Mouse (Mus musculus) adrenal gland, postnatal 36 days (tissue): ENCODE results near the gene 1700003E16Rik. TPM values are rescaled to one million over a fixed set of nuclear protein-coding genes. Genes with fewer than 3 reads are reported as not detected.

Experiments used
- DNase-seq, 2 experiments: peaks; one replicate each; pipeline ENCODE4 v3.0.0; 2021; ENCODE audit warnings: mixed read lengths in 1 of 2
- total RNA-seq, 2 experiments: library from RNA; stranded (reverse); gene quantifications; 2 replicates each; pipeline ENCODE4 v1.2.3; 2021

1700003E16Rik gene
- total RNA-seq, 2 experiments from 2014 or later = 0.43 to 0.66 TPM

DNA sequence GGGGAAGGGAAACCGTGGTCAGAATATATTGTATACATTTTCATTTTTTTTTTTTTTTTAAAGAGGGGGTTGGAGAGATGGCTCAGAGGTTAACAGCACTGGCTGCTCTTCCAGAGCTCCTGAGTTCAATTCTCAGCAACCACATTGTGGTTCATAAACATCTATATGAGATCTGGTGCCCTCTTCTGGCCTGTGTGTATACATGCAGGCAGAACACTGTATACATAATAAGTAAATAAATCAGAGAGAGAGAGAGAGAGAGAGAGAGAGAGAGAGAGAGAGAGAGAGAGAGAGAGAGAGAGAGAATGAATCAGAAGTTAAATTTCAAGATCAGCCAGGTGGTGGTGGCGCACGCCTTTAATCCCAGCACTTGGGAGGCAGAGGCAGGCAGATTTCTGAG lies 3.3 kb downstream of the 1700003E16Rik start:
- peak in 1 of 2 experiments; percentile 62 for DNase-seq

DNA sequence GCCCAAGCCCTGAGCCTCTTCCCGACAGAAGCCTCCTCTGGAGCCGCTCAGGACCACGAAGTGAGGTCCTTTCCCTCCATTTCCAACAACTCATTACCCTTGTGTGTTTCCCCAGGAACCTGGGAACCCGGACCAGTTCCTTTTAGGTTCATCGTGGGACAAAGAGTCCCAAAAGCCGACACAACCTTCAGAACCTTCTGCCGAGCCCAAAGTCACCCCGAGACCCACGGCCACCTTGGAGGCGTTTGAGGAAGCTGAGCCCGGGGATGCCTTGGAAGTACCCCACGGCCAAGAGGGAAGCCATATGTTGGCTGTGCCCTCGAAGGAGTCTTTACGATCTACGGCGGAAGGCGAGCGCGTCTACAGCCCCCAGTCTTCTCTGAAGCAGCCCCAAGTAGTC lies 5.2 kb downstream of the 1700003E16Rik start:
- DNase-seq = no peak

DNA sequence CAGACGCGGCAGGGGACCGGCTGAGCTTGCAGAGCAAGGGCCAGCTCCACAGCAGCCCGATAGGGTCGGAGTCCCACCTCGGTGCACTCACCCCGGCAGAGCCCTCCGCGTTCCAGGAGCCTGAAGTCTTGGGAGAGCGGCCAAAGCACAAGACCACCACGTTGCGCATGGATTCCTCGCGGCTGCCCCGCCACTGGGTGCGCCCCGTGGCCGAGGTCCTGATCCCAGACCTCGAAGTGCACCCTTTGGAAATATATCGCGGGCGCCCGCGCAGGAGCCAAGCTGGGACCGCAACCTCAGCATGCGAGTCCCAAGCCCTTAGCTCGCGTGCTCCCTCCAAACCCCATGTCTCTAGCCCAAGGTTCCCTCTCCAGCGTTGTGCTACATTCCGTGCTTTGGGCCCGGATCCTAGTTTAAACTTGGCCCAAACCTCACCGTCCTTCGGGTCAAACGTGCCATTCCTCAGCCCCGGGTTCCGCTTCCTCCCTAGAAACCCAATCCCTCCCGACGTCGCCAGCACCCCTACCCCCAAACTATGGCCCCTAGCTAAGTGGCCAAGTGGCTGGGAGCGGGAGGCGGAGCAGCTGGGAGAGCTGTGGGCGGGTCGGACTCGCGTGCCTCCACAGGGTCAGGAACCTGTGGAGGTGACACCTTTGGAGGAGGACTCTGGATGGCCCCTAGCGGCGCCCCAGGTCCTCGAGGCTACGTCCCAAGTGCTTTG lies 5.9 kb downstream of the 1700003E16Rik start:
- peak; percentile 53 to 71 for DNase-seq

DNA sequence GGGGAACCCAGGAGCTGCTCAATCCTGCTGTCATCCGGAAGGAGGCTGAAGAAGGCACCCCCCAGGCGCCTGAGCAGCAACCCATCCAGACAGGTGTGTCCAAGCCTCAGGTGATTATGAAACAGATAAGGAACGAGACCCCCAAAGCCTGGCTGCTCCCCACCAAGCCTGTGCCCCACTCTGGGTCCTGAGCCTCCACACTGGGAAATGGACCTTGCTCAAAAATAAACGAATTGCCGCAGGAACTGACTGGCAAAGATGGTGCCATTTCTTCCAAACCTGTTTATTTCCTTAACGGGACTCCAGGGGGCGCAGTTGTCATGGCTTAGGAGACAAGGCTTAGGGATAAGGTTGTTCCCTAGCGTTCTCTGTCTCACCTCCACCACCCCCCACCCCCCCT lies 6.5 kb downstream of the 1700003E16Rik start:
- DNase-seq = peak; percentile 71 to 79

DNA sequence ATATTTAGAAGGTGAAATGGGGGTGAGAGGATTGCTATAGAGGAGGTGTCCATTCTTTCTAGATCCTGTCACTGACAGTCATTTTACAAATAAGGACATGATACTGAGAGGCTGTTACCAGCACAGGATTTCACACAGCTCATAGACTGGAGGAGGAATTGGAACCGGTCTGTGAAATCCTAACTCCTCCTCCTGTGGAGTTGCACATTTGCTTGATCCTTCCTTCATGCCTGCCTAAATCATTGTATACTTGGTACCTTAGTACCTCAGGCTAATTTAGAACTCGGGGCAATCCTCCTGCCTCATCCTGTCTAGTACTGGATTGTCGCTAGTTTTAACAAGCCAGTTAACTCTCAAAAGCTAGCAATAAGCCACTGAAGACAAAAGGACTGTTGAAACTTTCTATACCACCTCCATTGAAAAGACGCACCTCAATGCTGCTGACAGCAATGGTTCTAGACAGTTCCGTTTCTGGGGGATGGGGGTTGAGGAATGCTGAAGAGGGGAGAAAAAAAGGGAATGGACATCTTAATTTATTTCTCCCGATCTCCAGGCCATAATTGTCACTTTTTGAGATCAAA lies 8.9 kb downstream of the 1700003E16Rik start:
- DNase-seq = no peak

DNA sequence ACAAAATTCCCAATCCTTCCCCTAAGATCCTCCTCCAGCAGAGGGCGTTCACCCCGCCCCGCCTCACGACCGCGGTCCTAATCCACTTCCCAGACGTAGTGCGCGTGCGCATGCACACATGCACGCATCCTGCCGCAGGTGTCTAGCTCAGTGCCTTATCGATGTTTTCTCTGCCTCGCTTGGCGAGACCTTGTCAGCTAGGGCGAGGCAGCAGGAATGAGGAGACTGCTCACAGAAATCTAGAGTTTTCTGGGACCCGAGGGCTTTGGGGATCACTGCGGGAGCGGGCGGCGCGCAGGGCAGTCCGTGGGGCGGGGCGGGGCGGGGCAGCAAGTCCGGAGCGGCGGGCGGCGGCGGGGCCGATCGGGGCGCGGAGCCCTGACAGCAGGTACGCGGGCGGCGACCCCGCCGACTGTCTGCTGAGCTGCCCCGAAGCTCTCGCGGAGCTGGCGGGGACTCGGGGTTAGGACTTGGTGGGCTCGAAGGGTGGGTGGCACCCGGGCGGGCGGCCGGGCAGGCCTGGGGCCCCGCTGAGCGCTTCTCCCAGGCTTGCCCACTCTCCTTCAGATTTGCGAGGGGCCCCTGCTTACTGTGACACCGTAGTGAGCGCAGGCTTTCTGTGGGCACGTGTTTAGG lies 9.5 kb downstream of the 1700003E16Rik start, which contains the start of gene Dctn1:
TSS of gene Dctn1 (plus strand) at position 314 of the 636 bp plus-strand sequence.
- peak; percentile 96 to 97 for DNase-seq

DNA sequence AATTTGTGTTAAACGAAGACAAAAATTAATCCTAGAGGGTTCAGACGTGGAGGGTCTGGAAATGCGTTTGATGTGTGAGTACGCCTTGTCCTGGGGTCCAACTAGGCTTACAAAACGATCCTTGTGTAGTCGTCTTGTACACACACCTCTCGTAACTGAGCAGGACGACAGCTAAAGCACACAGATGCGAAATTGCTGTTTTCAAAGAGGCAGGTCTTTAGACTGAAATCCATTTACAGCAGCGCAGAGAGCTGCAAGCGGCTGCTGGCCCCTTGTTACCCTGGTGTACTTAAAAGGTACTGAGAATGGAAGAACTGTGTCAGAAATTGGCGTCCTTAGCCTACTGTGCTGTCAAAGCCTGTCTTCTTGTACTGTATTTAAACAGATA lies 10.0 kb downstream of the 1700003E16Rik start:
- no peak for DNase-seq

DNA sequence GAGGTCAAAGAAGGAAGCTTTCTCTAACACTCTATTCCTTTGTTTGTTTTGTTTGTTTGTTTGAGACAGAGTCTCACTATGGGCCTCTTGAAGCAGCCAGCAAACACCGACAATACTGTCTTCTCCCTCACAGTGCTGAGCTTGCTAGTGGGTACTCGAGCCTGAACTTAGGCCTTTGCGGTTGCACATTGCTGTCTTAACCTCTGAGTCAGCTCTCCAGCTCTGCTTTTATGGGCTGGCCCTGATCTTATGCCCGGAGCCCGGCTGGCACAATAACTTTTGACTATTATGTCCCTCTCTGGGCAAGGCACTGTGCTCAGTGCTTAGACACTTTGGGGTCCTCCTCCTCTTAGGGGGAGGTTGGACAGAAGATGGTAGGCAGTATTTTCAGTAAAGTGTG lies 13.7 kb downstream of the 1700003E16Rik start:
- DNase-seq = peak; percentile 56 to 72

DNA sequence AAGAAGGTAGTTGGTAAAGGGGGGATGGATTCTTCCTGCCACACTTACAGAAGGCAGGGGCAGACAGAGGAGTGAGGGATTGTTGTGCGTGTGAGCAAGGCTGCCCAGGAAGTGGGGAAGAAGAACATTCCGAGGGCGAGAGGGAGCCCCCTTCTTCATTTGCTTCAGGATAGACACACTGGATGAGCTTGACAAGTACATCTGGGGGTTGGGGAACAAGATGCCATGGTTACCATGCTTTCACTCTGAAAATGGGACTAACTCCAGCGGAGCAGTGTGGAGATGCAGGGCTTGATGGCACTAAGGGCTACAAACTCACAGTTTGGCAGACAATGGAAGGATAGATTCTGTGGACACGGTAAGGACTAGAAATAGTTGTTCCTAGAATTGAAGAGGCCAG lies 14.9 kb downstream of the 1700003E16Rik start:
- no peak for DNase-seq

DNA sequence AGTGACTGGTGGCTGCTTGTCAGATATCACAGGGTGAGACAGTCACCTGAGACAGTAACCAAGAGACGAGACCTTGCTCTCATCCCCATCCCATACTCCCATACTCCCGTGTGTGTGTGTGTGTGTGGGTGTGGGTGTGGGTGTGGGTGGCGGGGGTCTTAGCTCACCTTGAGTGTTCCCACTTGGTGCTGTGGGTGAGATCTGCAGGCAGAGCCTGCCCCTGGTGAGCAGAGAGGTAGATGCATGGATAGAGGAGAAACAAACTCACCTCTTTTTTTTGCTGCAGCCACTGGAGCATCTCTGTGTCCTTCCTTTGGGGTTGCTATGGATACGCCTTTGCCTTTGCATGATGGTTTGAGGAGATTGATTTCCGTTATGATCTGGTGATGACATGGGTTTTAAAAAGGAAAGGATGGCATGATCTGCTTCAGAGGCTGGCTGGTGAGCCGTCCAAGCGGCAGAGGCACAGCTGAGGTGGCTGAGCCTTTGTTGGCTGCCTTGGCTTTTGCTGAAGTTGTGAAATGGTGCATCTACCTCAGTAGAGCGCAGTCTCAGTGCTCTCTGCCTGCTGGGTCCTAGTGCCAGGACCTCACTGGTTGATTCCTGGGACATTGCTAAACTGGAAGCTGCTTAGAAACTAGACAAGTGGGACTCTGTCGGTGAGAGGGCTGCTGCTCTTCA lies 16.2 kb downstream of the 1700003E16Rik start:
- no peak for DNase-seq

DNA sequence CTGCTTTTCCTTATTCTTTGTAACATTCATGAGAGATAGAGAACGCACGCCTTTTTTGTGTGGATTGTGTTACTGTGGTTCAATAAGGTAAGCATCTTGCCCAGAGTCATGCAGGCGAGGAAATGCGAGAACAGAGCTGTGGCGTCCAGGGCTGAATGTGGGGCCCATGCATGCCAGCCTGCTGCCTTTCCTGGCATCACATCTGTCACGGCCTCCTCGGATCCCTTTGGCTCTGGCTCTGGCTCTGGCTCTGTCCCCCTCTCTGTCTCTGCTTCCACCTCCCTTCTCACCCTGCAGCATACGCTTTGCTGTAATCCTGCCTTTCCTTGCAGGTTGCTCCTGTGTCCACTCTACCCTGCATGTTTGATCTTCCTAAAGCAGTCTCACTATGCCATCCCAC lies 19.8 kb downstream of the 1700003E16Rik start:
- DNase-seq = no peak

DNA sequence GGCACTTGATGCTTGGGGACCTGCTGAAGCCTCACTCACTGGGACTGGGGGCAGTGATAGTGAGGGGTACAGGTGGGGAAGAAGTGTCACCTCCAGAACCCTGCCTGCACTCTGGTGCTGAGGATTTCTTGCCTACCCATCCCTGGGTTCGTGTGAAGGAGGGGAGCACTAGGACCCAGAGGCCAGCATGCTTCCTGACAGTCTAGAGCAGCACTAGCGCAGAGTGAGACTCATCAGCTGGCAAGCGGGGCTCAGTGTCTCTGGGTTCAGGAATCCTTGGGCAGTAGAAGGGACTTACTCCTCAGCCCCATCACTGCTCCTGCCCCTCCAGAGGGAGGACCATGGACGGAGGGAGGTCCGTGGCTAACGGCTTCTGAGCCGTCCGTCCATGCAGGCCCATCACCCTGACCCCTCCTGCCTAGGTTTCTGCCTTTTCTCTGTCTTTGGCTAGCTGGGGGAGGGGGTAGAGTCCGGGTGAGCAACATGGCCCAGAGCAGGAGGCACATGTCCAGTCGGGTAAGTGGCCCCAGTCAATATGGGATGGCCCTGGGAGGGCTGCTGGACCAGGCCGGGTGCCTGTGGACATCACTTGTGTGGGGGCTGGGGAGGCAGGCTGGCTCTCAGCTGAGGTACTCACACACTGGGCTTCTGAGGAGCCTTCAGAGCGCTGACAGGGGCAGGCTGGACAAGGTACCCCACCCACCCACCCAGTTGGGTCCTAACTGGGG lies 23.4 kb downstream of the 1700003E16Rik start:
- peak; percentile 72 to 77 for DNase-seq

DNA sequence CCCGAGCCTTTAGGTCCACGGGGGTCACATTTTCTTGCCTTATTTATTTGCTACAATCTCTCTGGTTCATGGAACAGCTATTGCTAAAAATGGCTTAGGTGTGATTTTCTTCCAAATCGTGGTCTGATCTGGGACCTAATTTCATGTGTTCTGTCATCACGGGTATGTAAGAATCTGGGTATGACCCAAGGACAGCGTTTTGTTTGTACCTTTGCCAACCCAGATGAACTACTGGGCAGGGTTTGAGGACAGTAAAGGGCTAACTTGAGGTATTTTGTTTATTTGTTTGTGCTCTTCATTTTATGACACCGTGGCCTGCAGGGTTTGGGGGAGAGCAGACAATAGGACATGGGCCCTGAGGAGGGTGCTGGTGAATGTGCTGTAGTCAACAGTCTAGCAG lies 24.4 kb downstream of the 1700003E16Rik start:
- DNase-seq = peak in 1 of 2 experiments; percentile 33

DNA sequence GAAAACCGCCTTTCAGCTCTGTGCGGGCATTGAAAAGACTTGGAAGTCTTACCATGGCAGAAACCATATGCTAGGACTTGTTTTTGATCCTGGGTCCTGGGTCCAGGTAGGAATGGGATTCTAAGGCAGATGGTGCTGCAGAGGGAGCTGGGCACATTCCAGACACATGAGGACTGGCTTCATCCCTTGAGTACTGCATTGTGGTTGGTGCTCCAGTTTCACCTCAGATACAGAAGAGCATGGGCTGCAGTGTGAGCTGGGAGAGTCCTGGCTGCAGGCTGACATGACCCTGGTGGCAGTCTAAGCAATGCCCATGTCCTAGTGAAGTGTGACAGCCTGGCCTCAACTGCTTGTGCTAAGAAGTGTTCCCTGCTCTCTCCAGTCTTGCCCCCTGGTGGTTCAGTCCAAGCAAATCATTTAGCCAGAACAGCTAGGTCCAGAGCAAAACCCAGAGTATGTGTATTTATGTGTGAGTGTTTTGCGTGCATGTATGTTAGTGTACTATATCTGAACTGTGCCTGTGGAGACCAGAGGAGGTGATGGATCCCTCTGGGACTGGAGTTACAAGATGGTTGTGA lies 28.7 kb downstream of the 1700003E16Rik start:
- DNase-seq = no peak

DNA sequence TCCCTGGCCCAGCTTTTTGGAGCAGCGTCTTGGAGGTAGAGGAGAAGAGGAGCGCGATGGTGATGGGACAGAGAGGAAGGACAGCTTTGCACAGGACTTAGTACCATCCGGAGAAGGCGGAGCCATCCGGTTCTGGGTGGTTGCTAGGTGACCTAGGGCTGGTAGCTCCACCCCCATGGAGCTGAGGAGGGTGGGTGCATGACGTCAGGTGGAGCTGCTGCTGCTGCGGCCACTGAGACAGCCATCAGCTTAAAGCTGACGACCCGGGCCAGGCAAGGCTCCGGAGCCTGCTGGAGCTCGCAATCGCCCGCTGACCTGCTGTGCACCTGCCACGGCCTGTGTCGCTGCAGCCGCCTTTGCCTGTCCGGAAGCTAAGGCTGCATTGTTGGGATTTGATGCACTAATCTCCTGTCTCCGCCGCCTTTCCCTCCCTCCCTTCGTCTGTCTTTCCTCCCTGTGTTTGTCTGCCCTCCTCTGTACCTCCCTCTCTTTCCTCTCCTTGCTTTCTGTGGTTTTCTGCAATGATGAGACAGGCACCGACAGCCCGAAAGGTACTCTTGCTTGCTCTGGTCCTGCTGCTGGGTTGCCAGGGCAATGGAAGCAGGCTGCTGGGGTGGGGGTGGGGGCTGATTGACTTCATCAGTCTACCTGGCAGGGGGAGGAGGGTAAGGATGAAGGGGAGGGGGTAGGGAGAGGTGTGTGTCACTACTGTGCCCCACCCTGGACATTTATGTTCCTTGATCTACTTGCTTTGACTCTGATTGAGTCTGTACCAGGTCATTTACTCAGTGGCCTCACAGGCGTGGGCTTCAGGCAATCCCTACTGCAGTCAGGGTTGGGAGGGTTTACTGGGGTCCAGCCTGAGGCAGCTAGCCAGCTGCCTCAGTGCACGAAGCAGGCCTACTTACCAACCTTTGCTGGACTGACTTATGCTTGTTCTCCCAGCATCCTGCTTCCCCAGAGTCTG lies 30.0 kb downstream of the 1700003E16Rik start:
- DNase-seq = peak; percentile 62 to 71

DNA sequence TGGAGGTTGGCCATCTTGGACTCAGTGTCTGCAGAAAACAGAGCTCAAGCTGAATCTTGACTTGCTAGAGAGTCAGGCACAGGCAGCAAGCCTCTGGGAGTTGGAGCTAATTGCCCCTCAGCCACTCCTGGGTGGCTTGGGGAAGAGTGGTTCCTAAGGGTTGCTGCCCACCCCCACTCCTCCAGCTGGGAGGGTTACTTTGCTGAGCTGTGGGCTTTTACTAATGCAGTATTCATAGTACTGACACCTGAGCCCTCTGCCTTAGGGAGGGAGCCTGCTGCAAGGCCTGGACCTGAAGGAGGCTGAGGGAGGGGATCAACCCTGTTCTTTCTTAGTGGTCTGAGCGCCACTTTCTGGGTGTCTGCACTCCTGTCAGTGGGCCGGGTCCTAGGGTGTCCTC lies 30.7 kb downstream of the 1700003E16Rik start:
- DNase-seq = no peak

DNA sequence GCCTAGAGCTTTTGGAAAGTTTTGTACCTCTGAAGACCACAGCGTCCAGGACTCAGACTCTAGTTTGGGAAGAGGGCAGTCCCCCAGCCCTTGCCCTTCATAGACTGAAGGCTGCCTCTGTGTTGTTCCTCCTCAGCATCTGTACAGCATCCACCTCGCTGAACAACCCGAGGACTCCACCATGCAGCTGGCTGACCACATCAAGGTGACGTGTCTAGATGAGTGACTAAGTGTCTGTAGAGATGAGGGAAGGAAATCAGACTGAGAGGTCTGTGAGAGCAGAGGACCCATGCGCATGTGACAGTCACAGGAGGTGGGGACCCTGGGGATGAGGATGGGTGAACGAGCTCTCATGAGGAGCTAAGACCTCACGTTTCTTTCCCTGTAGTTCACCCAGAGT lies 37.4 kb downstream of the 1700003E16Rik start:
- no peak for DNase-seq

DNA sequence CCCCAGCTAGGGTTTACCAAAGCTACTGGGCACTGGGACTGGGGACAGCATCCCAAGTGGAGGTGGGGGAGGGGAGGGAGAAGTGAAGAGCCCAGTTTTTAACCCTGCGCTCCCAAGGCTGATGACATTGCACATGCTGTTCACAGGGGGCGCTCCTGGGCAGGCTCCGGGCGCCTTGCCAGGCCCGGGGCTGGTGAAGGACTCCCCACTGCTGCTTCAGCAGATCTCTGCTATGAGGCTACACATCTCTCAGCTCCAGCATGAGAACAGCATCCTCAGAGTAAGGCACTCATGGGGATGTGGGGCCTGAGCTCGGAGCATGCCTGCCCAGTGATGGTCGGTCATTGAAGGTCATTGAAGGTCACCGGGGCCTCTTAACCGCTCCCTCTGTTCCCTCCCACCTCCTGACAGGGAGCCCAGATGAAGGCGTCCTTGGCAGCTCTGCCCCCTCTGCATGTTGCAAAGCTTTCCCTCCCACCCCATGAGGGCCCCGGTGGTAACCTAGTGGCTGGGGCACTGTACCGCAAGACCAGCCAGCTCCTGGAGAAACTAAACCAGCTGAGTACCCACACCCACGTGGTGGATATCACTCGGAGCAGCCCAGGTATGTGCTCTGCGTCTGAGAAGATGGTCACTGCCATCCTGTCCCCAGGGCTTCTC lies 41.3 kb downstream of the 1700003E16Rik start:
- DNase-seq = peak; percentile 82 to 85

DNA sequence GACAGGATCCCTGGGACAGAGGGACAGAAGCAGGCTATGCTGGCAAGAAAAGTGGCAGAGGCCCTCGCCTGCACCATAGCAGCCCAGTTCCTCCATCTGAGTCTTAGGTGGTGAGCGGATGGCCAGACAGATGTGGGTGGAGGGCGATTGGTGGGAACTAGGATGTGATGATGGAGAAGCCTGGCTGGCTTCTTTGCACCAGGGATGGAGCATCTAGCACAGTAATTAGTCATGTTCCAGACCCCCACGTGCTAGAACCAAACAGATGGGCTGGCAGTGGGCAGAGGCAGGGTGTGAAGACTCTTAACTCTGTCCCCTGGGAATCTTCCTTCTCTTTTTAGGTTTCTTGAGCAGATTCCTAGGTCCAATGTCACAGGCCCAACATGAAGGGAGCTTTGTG lies 47.1 kb downstream of the 1700003E16Rik start:
- no peak for DNase-seq

DNA sequence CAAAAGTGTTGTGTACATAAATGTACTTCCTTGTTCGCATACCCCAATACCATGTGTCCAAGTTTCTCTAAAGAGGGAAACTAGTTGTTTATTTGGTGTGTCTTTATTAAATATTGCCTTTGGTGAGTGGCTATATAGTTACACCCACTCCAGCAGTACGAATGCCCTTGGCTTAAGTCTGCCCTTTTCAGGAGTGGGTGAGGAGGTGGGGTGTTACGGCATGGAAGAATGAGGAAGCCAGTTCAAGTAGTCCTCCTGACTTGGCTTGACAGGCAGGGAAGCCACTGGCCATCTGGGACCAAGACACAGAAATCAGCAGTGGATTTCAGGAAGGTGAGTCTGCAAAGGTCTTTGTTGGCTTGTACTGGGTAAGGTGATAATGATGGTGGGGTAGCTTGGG lies 49.6 kb downstream of the 1700003E16Rik start:
- no peak for DNase-seq
